Mouse (Mus musculus): Measurements from ENCODE around the gene BC017158.

Gene BC017158

GRCm38 (mm10) chr7:128256783-128257334, 41.1 kb downstream of the BC017158 start:
- no peak for DNase-seq (ENCODE audit: low spot score)

GRCm38 (mm10) chr7:128255757-128256156, 42.2 kb downstream of the BC017158 start:
- no peak for DNase-seq (ENCODE audit: low spot score)

DNA sequence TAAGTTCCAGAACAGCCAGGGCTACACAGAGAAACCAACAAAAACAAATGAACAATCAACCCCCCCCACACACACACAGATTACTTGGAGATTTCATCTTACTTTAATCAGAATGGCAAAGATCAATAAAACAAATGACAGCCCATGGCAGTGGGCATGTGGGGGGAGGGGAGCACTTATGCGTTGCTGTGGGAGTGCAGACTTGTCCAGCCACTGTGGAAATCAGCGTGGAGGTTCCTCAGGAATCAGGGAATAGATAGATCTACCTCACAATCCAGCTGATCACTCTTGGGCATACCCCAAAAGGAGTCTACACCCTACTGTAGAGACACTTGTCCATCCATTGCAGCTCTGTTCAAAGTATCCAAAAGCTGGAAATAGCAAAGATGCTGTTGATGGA, 43.0 kb downstream of the BC017158 start:
- DNase-seq (ENCODE audit: low spot score), result no peak

DNA sequence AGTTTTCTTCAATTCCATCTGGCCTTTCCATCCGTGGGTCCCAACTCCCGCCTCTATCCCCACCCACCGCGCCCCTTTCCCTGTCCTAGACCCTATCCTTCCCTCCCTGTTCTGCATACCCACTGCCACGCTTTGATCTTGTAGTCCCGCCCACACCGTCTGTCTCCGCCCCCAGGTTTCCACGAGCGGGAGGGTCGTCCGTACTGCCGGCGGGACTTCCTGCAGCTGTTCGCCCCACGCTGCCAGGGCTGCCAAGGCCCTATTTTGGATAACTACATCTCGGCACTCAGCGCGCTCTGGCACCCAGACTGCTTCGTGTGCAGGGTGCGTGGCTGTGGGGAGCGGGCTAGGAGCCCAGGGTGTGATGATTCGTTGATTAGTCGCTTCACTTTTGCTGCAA, 45.4 kb downstream of the BC017158 start:
- DNase-seq (ENCODE audit: low spot score), result peak; percentile 70

DNA sequence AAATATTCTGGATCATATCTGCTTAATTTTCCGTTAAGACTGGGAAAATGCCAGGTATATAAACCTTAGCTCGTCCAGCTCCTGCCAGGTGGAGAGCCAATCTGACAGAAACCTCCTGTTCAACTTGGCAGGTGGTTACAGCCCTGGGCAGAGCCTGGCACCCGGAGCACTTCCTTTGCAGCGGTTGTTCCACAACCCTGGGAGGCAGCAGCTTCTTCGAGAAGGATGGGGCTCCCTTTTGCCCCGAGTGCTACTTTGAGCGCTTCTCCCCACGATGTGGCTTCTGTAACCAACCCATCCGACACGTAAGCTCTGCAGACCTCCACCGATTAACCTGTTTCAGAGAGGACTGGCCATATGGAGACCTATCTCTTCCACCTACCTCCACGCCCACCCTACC, 46.0 kb downstream of the BC017158 start:
- no peak for DNase-seq (ENCODE audit: low spot score)

DNA sequence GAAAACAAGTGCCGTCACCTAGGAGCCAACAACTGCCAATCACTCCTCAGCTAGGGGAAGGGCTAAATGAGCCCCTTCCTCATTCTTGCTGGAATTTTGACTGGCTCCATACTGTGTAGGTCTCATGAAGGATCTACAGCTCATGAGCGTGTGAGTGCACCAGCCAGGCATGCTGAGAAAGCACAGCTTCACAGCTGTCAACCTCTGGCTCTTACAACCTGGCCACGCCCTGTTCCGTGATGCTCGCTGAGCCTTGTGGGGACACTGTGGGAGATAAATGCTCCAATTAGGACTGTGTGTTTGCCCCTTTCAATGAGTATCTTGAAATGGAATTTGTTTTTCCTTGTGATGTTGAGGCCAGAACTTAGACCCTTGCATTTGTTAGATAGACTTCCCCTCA, 48.0 kb downstream of the BC017158 start:
- DNase-seq (ENCODE audit: low spot score), result no peak

DNA sequence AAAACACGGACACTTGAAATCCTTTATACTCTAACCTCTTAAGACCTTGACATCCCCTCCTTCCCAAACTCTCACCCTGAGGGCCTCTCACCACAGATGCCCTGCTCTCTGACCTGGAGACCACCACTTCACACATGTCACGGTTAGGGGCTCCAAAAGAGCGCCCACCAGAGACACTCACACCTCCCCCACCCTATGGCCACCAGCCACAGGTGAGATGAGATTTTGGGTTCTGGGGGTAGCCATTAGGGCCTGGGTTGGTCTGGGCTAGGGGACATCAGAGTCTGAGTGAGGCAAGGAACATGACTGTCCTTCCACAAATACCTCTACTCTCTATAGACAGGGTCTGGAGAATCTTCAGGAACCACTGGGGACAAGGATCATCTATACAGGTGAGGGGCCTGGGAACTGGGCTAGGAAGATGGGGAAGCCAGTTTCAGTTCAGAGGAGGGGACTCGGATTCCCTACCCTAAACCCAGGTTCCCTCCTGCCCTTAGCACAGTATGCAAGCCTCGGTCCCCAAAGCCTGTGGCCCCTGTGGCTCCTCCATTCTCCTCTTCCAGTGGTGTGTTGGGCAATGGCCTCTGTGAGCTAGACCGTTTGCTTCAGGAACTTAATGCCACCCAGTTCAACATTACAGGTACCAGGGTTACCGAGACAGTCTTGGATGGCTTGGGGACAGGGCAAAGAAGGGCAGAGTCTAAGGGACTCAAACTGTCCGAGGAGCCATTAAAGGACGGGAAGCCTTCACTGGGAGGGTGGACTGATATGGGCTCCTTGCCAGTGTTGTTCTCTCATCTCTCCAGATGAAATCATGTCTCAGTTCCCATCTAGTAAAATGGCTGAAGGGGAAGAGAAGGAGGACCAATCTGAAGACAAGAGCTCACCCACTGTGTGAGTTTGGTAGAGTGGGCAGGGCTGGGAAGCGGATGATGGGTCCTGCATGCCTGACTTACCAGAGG, 49.6 kb downstream of the BC017158 start:
- no peak for DNase-seq (ENCODE audit: low spot score)

DNA sequence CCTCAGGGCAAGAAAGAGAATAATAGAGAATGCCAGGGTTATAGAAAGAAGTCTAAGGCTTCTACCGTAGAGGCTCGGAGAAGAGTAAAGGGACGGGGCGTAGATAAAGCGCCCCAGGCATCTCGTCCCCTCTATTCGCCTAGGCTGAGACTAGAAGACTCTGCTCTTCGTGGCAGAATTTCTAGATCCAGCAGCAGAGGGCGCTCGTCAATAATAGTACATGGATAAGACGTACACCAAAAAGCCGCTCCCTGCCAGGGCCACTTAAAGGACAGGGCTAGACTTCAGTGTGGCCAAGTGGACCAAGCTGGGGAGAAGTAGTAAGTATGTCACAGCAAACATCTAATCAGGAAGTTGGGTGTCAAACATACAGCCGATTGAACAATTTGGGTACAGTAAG, 50.5 kb downstream of the BC017158 start:
- DNase-seq (ENCODE audit: low spot score), result peak; percentile 96

DNA sequence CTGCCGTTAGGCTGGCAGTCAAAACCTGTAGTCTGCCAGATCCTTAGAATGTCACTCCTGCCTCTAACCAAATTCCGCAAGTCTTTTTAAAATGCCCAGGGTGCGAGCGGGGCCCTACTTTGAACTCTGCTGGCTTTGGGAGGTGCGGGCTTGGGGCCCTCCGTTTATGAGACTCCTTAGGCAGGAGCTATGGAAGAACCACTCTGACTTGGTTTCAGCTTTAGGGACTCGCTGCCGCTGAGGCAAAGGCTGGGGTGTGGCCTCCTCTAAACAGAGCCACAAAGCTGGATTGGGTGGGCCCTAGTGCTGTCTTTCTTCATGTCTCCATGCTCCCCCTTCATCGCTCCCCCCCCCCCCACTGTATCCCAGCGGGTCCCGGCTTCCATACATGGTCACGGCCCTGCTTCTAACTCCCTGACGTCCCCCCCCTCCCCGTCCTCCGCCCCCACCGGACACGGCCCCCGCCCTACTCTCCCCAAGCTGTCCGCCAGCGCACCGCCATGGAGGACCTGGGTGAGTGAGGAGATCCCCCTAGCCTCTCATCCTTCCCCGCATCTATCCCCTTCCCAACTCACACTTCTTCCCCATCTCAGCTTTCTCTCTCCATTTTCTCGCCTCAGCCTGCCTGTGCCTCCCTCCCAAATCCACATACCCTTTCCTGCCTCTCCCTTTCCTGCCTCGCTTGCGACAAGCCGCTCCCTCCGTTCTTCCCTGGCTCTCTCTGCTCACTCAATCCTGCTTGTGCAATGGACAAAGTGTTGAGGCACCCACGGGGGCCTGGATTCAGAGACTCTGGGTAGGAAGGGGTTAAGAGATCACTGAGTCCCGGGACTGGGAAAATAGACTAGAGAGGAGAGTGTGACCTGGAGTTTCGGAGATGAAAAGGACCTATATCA, 51.2 kb downstream of the BC017158 start, which contains the start of gene Tgfb1i1:
TSS of gene Tgfb1i1 (plus strand) at position 317 of the 896 bp plus-strand sequence.
- peak; percentile 66 for DNase-seq (ENCODE audit: low spot score)

GRCm38 (mm10) chr7:128245547-128245946, 52.4 kb downstream of the BC017158 start:
- DNase-seq (ENCODE audit: low spot score), result no peak

GRCm38 (mm10) chr7:128244410-128245025, 53.5 kb downstream of the BC017158 start:
- no peak for DNase-seq (ENCODE audit: low spot score)

DNA sequence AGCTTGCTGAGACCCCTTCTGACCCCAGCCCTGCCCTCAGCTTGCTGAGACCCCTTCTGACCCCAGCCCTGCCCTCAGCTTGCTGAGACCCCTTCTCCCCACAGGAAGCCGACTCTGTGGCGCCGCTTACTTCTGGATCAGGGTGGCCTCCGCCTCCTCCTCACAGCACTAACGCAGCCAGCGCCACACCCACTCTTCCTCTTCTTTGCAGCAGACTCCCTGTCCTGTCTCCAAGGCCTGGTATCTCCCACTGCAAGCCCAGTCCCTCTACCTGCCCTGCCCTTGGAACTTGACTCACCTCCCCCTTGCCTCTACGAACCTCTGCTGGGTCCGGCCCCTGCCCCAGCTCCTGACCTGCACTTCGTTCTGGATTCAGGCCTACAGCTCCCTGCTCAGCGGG, 54.0 kb downstream of the BC017158 start:
- DNase-seq (ENCODE audit: low spot score), result peak; percentile 26

GRCm38 (mm10) chr7:128242331-128242730, 55.6 kb downstream of the BC017158 start:
- no peak for DNase-seq (ENCODE audit: low spot score)

DNA sequence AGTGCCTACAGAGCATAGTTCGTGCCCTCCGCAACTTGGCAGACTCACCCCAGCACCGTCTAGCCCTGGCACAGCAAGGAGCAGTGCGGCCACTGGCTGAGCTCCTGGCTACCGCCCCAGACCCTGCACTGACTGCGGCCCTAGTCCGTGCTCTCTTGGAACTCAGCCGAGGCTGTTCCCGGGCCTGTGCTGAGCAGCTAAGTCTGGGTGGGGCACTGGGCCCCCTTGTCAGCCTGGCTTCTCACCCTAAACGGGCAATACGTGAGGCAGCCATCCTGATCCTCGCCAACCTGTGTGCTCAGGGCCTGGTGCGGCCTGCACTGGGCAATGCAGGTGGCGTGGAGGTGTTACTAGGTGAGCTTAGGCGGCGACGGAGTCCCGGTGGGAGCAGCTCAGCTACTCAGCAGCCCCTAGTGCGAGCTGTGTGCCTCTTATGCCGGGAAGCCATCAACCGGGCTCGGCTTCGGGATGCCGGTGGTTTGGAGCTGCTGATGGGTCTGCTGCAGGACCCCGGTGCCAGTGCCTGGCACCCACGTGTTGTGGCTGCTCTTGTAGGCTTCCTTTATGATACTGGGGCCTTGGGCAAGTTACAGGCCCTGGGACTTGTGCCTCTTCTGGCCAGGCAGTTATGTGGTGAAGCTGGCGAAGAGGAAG, 57.7 kb downstream of the BC017158 start:
- DNase-seq (ENCODE audit: low spot score), result no peak

- DNase-seq (ENCODE audit: low spot score), result peak; percentile 76
These were observed 59.0 kb downstream of the BC017158 start for GRCm38 (mm10) chr7:128238991-128239390.

DNA sequence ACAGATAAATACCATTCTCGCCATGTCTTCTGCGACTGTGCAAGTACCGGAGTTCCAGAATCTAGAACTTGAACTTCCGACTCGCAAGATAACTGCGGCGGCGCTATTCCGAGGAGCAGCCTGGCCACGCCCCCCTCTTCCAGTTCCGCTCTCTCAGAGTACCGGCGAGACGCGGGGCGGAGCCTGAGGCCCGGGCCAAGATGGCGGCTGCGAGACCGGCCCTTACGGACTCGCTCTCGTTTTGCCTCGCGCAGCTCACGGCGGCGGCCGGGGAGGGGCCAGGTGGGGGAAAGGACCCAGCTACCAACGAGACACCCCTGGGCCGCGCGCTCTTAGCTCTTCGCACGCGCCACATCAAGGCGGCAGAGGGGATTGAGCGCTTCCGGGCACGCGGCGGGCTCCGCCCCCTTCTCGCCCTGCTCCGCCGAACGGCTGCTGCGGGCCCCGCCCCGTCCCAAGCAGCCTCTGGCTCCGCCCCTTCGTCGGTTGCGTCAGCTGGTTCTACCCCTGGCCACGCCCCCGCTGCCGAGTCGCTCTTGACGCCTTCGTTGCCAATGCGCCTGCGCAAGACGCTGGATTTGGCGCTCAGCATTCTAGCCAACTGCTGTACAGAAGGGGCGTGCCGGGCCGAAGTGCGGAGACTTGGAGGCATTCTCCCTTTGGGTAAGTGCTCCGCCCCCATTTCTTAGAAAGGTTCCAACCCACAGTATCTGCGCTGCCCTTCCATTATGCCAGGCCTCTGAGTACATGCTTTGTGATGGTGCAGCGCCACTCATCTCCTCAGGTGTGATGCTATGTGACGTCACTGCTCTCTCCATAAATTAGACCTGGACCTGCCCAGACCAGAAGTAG, 59.8 kb downstream of the BC017158 start, which contains the start of gene 9130023H24Rik:
TSS of gene 9130023H24Rik (minus strand) at position 105 of the 852 bp plus-strand sequence.
- peak; percentile 100 for DNase-seq (ENCODE audit: low spot score)

DNA sequence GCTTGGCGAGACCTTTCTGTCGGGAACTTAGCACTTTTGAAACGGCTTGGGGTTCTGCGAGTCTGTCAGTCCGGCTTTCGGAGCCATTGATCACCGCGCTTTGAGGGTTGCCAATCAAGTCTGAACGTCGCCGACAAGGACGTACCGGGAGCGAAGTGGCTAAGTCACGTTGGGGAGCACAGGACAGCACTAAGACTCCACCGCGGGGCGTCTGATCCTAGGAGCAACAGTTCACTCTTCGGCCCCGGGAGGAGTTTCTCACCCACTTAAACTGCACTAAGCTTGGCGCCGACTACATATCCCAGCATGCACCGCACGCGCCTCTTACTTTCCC, 60.4 kb downstream of the BC017158 start:
- no peak for DNase-seq (ENCODE audit: low spot score)

DNA sequence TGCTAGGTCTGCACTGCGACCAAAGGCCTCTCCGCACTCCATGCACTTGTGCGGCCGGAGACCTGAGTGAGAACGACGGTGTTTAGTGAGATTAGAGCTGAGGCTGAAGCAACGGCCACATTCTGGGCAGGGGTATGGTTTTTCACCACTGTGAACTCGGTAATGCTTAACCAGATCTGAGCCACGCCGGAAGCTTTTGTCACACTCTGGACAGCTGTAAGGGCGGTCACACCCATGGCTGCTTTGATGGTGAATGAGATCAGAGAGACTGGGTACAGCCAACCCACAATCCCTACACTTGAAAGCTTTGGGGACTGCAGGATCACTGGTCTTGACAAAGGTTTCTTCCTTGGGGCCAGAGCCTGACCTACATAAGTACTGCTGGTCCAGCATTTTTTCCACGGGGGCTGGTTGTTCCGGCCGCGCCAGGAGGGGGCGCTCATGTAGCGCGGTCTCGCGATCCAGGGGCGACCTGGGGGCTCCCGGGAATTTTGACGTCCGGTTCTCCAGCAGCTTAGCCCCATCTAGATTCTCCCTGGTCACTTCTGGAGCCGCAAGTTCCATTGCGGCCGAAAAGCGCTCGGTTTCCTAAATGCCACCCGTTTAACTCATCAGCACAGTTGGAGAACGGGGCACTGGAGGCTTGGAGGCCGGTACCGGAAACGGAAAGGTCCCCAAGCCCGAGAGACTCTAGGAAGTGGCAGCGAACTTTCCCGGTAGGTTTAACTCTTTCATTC, 60.9 kb downstream of the BC017158 start, which contains the start of gene Armc5:
TSS of gene Armc5 (plus strand) at position 487 of the 737 bp plus-strand sequence.
- DNase-seq (ENCODE audit: low spot score), result peak; percentile 86

GRCm38 (mm10) chr7:128236426-128236825, 61.5 kb downstream of the BC017158 start:
- DNase-seq (ENCODE audit: low spot score), result no peak

DNA sequence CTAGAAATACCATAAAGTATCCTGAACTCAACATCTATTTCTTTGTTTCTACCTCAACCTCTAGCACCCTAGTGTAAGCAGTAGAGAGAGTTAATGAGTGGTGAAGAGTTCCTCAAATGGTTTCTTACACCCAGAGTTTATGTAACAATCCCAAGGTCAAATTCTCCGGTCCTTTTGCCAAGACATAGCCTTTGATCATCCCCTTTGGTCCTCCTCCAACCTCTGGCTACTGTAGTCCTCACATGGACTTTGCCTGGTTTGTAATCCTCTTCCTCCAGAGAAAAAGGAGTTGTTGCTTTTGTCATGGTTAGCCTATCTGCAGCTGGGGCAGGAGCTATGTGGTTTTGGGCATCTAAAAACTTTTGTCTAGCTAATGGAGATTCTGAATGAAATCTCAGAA, 62.5 kb downstream of the BC017158 start:
- no peak for DNase-seq (ENCODE audit: low spot score)

Data from embryo, embryonic 10.5 days (tissue).